Mouse (Mus musculus): ENCODE measurements around the gene Cdc42bpa. TPM values are rescaled to one million over a fixed set of nuclear protein-coding genes. Genes with fewer than 3 reads are reported as not detected.
A peak's percentile ranks its signal among the peaks of the same experiment; 100 is the strongest.

Gene Cdc42bpa
- 80.2 TPM in 1 of 2 replicates, not detected in the other for polyA plus RNA-seq (2012; ENCODE audit: insufficient read depth, insufficient read length, low replicate concordance, missing spikeins)

DNA sequence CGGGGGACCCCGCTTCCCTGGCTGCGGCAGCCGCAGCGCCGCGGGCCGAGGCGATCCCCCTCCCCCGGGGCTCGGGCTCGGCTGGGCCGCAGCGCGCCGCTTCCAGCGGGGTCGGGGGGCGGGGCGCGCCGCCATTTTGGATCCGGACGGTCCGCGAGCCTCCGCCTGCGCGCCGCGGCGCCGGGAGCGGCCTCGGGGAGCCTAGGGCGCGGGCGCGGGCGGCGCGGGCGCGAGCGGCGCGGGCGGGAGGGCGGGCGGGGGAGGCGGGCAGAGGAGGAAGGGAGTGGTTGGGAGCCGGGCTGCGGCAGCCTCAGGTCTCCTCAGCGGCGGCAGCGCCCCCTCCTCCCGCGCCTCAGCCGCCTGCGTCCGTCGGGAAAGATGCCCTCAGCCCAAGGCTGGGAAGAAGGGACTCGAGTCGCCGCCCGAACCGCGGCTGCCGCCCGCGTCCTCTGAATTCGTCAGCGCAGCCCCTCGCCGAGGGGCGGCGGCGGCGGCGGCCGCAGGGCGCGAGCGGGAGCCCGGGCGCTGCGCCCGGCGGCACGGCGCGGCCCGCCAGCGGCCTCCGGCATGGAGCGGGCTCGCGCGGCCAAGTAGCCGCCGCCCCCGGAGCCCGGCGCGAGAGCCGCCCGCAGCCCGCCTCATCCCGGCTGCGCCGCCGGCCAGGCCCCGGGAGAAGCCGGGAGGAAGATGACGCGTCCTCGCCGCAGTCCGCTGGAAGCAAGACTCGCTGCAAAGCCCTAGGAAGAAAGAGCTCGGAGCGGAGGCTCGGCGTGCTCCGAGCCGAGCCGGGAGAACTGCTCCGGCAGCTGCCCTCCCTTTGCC is at the start of gene Cdc42bpa:
Gene Cdc42bpa, plus strand, starts transcription at position 752 of the 822 bp plus-strand sequence.
- no peak for TF ChIP-seq CTCF (IDR thresholded peaks at IDR 0.05; ENCODE audit: insufficient read depth, low read depth, low read length)
- TF ChIP-seq POLR2A (IDR thresholded peaks at IDR 0.05; ENCODE audit: insufficient read depth, low read depth, low read length), result peak; percentile 47; the same call in 1 of the 2 replicates
- 8% methylated on average over 103 of the region's 128 CpGs for WGBS

DNA sequence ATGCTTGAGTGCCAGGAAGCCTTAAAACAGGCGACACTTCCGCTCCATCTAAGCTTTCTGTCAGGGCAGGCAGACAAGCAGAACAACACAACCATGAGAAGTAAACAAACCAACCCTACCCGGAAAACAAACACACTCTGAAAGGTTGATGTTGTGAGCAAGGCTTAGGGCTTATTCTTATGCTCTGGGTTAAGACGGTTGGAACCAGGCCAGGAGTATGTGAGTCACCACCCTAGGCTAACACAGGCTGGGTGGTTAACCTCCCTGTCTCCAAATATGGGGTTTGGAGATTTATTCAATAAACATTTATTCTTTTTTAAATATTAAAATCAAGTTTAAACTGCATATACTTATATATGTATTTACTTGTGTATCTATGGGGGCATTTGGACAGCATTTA is 46.8 kb upstream of the Cdc42bpa start:
- peaks cover 7% of the 10 kb centered on the region for H3K4me1 ChIP-seq (ENCODE audit: control insufficient read depth, insufficient read depth, low read length)
- no peak for TF ChIP-seq POLR2A (IDR thresholded peaks at IDR 0.05; ENCODE audit: insufficient read depth, low read depth, low read length)
- TF ChIP-seq CTCF (IDR thresholded peaks at IDR 0.05; ENCODE audit: insufficient read depth, low read depth, low read length), result no peak
- no peak overlapping the region for H3K27ac ChIP-seq (ENCODE audit: insufficient read depth, low read depth, low read length)
- no peak overlapping the region for H3K4me3 ChIP-seq (ENCODE audit: insufficient read depth, low read depth, low read length)
- WGBS, result 28% methylated on average over 4 of the region's 4 CpGs

More for the DNA sequence above, at the start of gene Cdc42bpa:
- Histone ChIP-seq H3K27ac (ENCODE audit: insufficient read depth, low read depth, low read length) (peak within 1 kb of the TSS; percentile 87), H3K4me3 (ENCODE audit: insufficient read depth, low read depth, low read length) (peak within 1 kb of the TSS; percentile 73), H3K4me1 (ENCODE audit: control insufficient read depth, insufficient read depth, low read length) (peaks cover 8% of the 10 kb centered on the region)

DNA sequence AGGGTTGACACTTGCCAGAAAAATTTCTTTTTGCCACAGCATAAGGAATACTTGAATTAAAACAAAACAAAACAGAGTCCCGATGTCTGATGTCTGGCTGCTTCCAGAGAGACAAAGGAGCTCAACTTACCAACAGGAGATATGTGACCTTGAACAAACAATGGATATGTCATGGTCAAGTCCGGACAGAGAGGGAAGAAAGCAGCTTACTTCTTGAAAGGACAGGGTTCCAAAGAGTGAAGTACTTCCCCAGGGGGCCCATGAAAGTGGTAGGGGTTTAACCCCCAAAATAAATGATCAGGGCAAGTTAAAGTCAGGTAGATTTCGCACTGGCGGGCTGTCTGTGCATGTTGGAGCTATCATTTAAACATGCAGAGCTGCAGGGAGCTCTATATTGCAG is 43.2 kb upstream of the Cdc42bpa start:
- TF ChIP-seq POLR2A (IDR thresholded peaks at IDR 0.05; ENCODE audit: insufficient read depth, low read depth, low read length) (no peak), CTCF (IDR thresholded peaks at IDR 0.05; ENCODE audit: insufficient read depth, low read depth, low read length) (no peak)
- Histone ChIP-seq H3K4me1 (ENCODE audit: control insufficient read depth, insufficient read depth, low read length) (peaks cover 10% of the 10 kb centered on the region), H3K27ac (ENCODE audit: insufficient read depth, low read depth, low read length) (no peak overlapping the region), H3K4me3 (ENCODE audit: insufficient read depth, low read depth, low read length) (no peak overlapping the region)
- WGBS, result 79% methylated on average over 4 of the region's 4 CpGs

DNA sequence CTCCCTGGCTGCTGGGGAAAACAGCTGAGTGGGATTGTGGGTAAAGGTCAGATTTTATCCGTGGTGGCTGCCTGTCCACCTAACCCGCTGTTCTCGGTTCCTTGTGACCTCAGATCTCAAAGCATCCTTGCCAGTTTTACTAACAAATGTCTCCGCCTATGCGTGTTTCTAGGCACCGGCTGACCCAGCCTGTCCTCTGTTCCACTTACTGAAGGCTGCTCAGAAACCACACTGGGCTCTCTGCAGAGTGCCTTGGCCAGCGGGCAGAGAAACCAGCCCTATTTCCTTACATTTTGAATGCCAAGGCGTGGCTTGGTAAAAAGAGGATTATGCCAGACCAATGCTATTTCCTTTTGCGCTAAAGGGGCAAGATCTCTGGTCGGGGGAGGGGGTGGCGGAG is 42.8 kb upstream of the Cdc42bpa start:
- no peak overlapping the region for H3K27ac ChIP-seq (ENCODE audit: insufficient read depth, low read depth, low read length)

DNA sequence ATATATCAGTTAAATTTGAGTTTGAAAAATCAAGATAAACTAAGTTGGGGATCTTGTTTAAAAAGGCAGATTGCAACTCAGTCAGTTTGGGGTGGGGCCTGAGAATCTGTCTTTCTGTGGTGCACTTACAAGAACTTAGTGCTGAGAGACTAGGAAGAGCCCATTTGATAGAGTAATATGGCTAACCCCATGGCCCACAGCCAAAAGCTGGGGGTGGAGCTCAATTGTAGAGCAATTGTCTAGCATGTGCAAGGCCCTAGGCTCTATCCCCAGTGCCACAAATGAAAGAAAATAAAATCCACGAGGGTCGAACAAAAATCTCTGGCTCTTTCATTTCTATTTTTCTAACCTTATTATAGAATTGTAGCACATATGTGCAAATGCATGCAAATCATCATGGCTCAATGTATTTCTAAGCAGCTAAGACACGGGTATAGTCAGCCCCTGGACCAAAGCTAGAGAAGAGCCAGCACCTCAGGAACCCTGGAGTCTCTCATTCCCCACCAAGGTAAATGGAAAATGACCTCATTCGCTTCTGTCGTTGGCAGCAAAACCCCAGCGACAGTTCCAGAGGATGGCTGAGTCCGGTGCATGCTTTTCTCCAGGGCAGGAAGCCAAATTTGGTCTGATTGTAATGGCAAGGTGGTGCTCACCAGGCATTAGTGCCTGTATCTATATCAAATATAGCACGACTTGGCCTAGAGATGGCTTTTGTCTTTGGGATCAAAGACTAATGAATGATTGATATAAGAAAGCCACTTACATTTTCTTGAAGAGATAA is 40.4 kb upstream of the Cdc42bpa start:
- WGBS, result 67% methylated on average over 8 of the region's 8 CpGs
- no peak for TF ChIP-seq CTCF (IDR thresholded peaks at IDR 0.05; ENCODE audit: insufficient read depth, low read depth, low read length)
- TF ChIP-seq POLR2A (IDR thresholded peaks at IDR 0.05; ENCODE audit: insufficient read depth, low read depth, low read length), result no peak
- H3K4me1 ChIP-seq (ENCODE audit: control insufficient read depth, insufficient read depth, low read length), result peaks cover 10% of the 10 kb centered on the region
- H3K4me3 ChIP-seq (ENCODE audit: insufficient read depth, low read depth, low read length), result no peak overlapping the region
- H3K27ac ChIP-seq (ENCODE audit: insufficient read depth, low read depth, low read length), result no peak overlapping the region

More for the DNA sequence above, 42.8 kb upstream of the Cdc42bpa start:
- peaks cover 10% of the 10 kb centered on the region for H3K4me1 ChIP-seq (ENCODE audit: control insufficient read depth, insufficient read depth, low read length)
- no peak for TF ChIP-seq POLR2A (IDR thresholded peaks at IDR 0.05; ENCODE audit: insufficient read depth, low read depth, low read length)
- TF ChIP-seq CTCF (IDR thresholded peaks at IDR 0.05; ENCODE audit: insufficient read depth, low read depth, low read length), result no peak
- no peak overlapping the region for H3K4me3 ChIP-seq (ENCODE audit: insufficient read depth, low read depth, low read length)
- WGBS, result 85% methylated on average over 11 of the region's 11 CpGs

DNA sequence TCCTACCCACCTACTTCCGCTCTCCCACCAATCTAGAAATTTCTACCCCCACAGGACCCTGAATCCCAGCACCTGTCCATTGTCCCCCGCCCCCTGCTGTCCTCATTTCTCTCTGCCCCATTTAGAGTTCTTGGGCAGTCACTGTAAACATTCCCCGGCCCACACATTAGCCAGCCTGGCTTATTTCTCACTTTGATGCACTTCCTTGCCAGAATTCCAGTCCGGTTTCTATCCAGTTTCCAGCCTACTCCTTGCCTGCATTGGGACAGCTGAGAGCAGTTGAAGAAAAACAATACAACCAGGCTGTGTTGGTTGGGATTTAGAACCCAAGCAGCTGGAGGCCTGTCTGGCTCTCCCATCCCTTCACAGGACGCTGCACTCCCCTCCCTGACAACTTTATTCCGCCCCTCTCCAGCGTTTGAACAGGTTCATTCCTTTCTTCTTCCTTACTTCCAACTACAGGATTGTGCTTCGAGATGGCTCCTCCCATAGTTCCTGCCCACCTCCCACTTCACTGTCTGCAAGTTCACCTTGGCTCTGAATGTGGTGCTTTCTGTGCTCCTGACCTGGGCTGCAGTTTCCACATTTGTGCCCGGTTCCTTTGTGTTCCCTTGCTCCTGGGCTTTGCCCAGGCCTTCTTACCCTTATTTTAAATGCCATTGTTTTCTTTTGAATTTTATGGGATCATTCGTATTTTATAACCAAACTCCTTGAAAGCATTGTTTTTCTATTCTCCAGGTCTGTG is 36.4 kb upstream of the Cdc42bpa start:
- no peak for TF ChIP-seq POLR2A (IDR thresholded peaks at IDR 0.05; ENCODE audit: insufficient read depth, low read depth, low read length)
- TF ChIP-seq CTCF (IDR thresholded peaks at IDR 0.05; ENCODE audit: insufficient read depth, low read depth, low read length), result no peak
- no peak overlapping the region for H3K27ac ChIP-seq (ENCODE audit: insufficient read depth, low read depth, low read length)
- peaks cover 6% of the 10 kb centered on the region for H3K4me1 ChIP-seq (ENCODE audit: control insufficient read depth, insufficient read depth, low read length)
- WGBS, result 72% methylated on average over 10 of the region's 10 CpGs
- no peak overlapping the region for H3K4me3 ChIP-seq (ENCODE audit: insufficient read depth, low read depth, low read length)

DNA sequence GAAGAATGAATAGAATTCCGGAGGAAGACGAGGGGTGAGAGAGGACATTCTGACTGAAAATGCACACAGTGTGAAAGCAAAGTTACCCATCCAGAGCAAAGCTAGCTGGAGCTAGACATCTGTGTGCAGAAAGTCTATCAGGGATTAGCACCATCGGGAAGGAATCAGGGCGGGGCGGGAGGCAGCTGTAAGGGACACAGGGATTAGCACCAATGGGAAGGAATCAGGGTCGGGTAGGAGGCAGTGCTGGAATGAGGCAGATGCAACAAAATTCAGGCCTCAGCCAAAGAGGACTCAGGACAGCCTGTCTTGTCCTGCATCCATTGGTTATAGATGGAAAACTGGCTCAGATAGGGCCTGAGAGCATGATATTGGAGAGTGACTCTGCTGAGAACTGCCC is 34.0 kb upstream of the Cdc42bpa start:
- H3K4me1 ChIP-seq (ENCODE audit: control insufficient read depth, insufficient read depth, low read length), result peaks cover 4% of the 10 kb centered on the region; the same call in 1 of the 2 replicates
- no peak overlapping the region for H3K4me3 ChIP-seq (ENCODE audit: insufficient read depth, low read depth, low read length)
- 75% methylated on average over 6 of the region's 6 CpGs for WGBS
- H3K27ac ChIP-seq (ENCODE audit: insufficient read depth, low read depth, low read length), result no peak overlapping the region
- no peak for TF ChIP-seq CTCF (IDR thresholded peaks at IDR 0.05; ENCODE audit: insufficient read depth, low read depth, low read length)
- no peak for TF ChIP-seq POLR2A (IDR thresholded peaks at IDR 0.05; ENCODE audit: insufficient read depth, low read depth, low read length)

DNA sequence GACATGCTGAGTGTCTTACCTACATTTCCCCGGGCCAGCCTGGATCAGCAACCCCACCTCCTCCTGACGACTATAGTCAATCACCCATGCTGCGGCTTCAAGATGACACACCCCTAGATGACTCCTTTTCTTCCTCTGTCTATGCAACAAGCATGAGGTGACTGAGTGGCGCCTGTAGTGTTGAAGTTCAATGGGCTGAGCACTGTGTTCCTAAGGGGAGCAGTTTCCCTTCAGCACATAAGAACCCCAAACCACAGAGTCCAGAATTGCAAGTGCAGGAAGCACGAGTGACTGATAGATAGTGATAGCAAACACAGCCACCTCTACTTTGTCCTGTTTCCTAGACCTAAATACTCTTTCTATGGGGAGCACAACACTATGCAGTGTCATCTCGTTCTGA is 33.2 kb upstream of the Cdc42bpa start:
- WGBS, result 90% methylated on average over 6 of the region's 6 CpGs
- peaks cover 4% of the 10 kb centered on the region; the same call in 1 of the 2 replicates for H3K4me1 ChIP-seq (ENCODE audit: control insufficient read depth, insufficient read depth, low read length)
- H3K4me3 ChIP-seq (ENCODE audit: insufficient read depth, low read depth, low read length), result no peak overlapping the region
- no peak overlapping the region for H3K27ac ChIP-seq (ENCODE audit: insufficient read depth, low read depth, low read length)
- no peak for TF ChIP-seq POLR2A (IDR thresholded peaks at IDR 0.05; ENCODE audit: insufficient read depth, low read depth, low read length)
- TF ChIP-seq CTCF (IDR thresholded peaks at IDR 0.05; ENCODE audit: insufficient read depth, low read depth, low read length), result no peak

All from olfactory bulb, adult 2 months (tissue).